Mouse (Mus musculus) intestine, embryonic 14.5 days (tissue): ENCODE results near the gene Hsdl1. TPM values are rescaled to one million over a fixed set of nuclear protein-coding genes. Genes with fewer than 3 reads are reported as not detected.
A peak's percentile ranks its signal among the peaks of the same experiment; 100 is the strongest.

Experiments used
- ATAC-seq: fragments of 200-750 bp; cut with Nextera tagmentation; replicated peaks from 2 replicates; pipeline ENCODE4 v1.8.0; 2017; ENCODE audit warnings: low read depth, moderate number of reproducible peaks, moderate TSS enrichment, moderate library complexity; ENCODE audit not compliant: low FRiP score, low TSS enrichment
- DNase-seq: peaks from one replicate; pipeline ENCODE4 v3.0.0-alpha.2; 2018; ENCODE audit warnings: low spot score
- H3K27ac ChIP-seq: fragments of 300-500 bp; sonication (generic); 2 replicates; pipeline ENCODE4 v1.5.1; 2014; ENCODE audit warnings: low read depth, mild to moderate bottlenecking, control low read depth
- H3K27me3 ChIP-seq: fragments of 300-500 bp; sonication (generic); replicated peaks from 2 replicates; pipeline ENCODE4 v1.6.1; 2014; ENCODE audit warnings: low read length, control low read depth; ENCODE audit not compliant: control insufficient read depth, insufficient read depth
- H3K36me3 ChIP-seq: fragments of 300-500 bp; sonication (generic); 2 replicates; pipeline ENCODE4 v1.6.1; 2014; ENCODE audit warnings: low read length, control low read depth; ENCODE audit not compliant: control insufficient read depth, insufficient read depth
- H3K4me1 ChIP-seq: fragments of 300-500 bp; sonication (generic); replicated peaks from 2 replicates; pipeline ENCODE4 v1.6.1; 2014; ENCODE audit warnings: low read length, control low read depth, mixed read lengths; ENCODE audit not compliant: control insufficient read depth, insufficient read depth
- H3K4me2 ChIP-seq: fragments of 300-500 bp; sonication (generic); 2 replicates; pipeline ENCODE4 v1.6.1; 2014; ENCODE audit warnings: low read length
- H3K4me3 ChIP-seq: fragments of 300-500 bp; sonication (generic); 2 replicates; pipeline ENCODE4 v1.5.1; 2014; ENCODE audit warnings: low read depth, low read length, control low read depth, mixed read lengths
- H3K9ac ChIP-seq: fragments of 300-500 bp; sonication (generic); 2 replicates; pipeline ENCODE4 v1.6.1; 2014; ENCODE audit warnings: mild to moderate bottlenecking, low read length
- H3K9me3 ChIP-seq: fragments of 300-500 bp; sonication (generic); 2 replicates; pipeline ENCODE4 v1.6.1; 2016; ENCODE audit warnings: low read length, control low read depth; ENCODE audit not compliant: control insufficient read depth
- WGBS: fragments of 180-500 bp; shearing (Covaris S2); extraction: QIAGEN DNeasy Blood & Tissue Kit; methylation state at CpG from one replicate; pipeline ENCODE4 v1.1.7; 2014; 5-methylcytosine and 5-hydroxymethylcytosine counted together
- polyA plus RNA-seq: library from polyadenylated mRNA; unstranded; fragments of >200 nt; fragmentation: Nextera tagmentation; extraction: Ambion mirVana; gene quantifications from 2 replicates; pipeline ENCODE4 v1.2.1, GENCODE M21; 2014

Hsdl1 gene
- polyA plus RNA-seq, 1 experiment from 2014 or later: 36.6 TPM

GRCm38 (mm10) chr8:119571135-119571534, 3.8 kb downstream of the Hsdl1 start:
- Histone ChIP-seq H3K4me1 (no peaks in the 10 kb centered on the region; the same call in 1 of the 2 replicates), H3K4me3 (no peak overlapping the region), H3K27ac (no peak overlapping the region), H3K9me3 (no peaks in the 10 kb centered on the region), H3K27me3 (peaks cover 11% of the 10 kb centered on the region; the same call in 1 of the 2 replicates), H3K4me2 (no peak overlapping the region), H3K36me3 (peaks cover 9% of the 10 kb centered on the region), H3K9ac (no peak overlapping the region)
- WGBS: 85% methylated on average over 6 of the region's 6 CpGs
- no peak for ATAC-seq
- no peak for DNase-seq

GRCm38 (mm10) chr8:119569881-119570280, 5.1 kb downstream of the Hsdl1 start:
- ATAC-seq (no peak), DNase-seq (no peak)
- 31% methylated on average over 4 of the region's 4 CpGs for WGBS
- Histone ChIP-seq H3K36me3 (peaks cover 22% of the 10 kb centered on the region), H3K4me2 (no peak overlapping the region), H3K4me1 (no peaks in the 10 kb centered on the region), H3K27ac (no peak overlapping the region), H3K9ac (no peak overlapping the region), H3K4me3 (no peak overlapping the region), H3K27me3 (0 out of 2 replicates have a peak, but pooled peaks cover 5% of the 10 kb centered on the region), H3K9me3 (no peaks in the 10 kb centered on the region)

GRCm38 (mm10) chr8:119568951-119569350, 6.0 kb downstream of the Hsdl1 start:
- no peaks in the 10 kb centered on the region for H3K4me1 ChIP-seq
- ATAC-seq (no peak), DNase-seq (no peak)
- peaks cover 27% of the 10 kb centered on the region for H3K36me3 ChIP-seq
- 64% methylated on average over 7 of the region's 7 CpGs for WGBS
- H3K4me3 ChIP-seq: no peak overlapping the region
- H3K9ac ChIP-seq: no peak overlapping the region
- no peak overlapping the region for H3K4me2 ChIP-seq
- no peaks in the 10 kb centered on the region for H3K9me3 ChIP-seq
- H3K27me3 ChIP-seq: 0 out of 2 replicates have a peak, but pooled peaks cover 5% of the 10 kb centered on the region
- H3K27ac ChIP-seq: no peak overlapping the region

GRCm38 (mm10) chr8:119568251-119568650, 6.7 kb downstream of the Hsdl1 start:
- peaks cover 34% of the 10 kb centered on the region for H3K36me3 ChIP-seq
- no peak overlapping the region for H3K9ac ChIP-seq
- no peak overlapping the region for H3K4me2 ChIP-seq
- 83% methylated on average over 9 of the region's 9 CpGs for whole genome bisulfite sequencing
- H3K27ac ChIP-seq: no peak overlapping the region
- H3K27me3 ChIP-seq: 0 out of 2 replicates have a peak, but pooled peaks cover under 1% of the 10 kb centered on the region
- H3K9me3 ChIP-seq: no peaks in the 10 kb centered on the region
- DNase-seq: no peak
- H3K4me1 ChIP-seq: no peaks in the 10 kb centered on the region
- no peak overlapping the region for H3K4me3 ChIP-seq
- no peak for ATAC-seq

DNA sequence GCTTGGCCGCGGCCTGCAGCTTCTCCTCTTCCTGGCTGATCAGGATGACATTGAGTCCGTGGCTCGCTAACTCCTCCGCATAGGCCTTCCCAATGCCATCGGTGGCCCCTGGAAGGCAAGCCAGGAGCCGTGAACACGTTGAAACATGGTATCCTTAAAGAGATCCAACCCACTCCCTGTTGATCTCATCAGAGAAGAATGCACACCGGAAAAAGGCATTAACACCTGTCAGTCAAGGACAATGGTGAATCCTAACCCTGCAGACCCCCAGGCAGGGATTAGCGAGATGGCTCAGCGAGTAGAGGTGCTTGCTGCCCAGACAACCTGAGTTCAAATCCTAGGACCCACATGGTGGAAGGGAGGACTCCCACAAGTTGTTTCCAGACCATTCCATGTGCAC, 8.6 kb downstream of the Hsdl1 start:
- no peaks in the 10 kb centered on the region for H3K27me3 ChIP-seq
- H3K9me3 ChIP-seq: no peaks in the 10 kb centered on the region
- peaks cover 44% of the 10 kb centered on the region for H3K36me3 ChIP-seq
- WGBS: 82% methylated on average over 11 of the region's 11 CpGs
- DNase-seq (no peak), ATAC-seq (no peak)
- H3K4me3 ChIP-seq: no peak overlapping the region
- no peak overlapping the region for H3K27ac ChIP-seq
- no peak overlapping the region for H3K4me2 ChIP-seq
- no peak overlapping the region for H3K9ac ChIP-seq
- no peaks in the 10 kb centered on the region for H3K4me1 ChIP-seq

DNA sequence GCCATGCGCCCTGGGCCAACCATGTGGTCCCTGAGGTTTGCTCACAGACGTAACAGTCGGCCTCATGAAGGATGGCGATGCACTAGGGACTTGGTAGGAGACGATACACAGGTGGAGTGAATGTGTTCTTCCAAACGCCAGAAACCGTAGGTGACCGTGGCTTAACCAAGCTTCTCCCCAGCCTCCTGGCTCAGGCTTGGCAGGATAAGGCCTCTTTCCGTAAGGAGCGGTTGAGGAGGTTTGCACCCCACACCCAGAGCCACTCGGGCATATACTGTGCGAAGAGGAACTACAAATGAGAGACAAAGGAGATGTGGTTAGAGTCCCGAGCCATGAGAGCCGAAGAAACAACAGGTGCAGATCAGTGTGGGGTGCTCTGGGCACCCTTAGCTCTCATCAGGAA, 11.1 kb downstream of the Hsdl1 start:
- WGBS: 90% methylated on average over 14 of the region's 14 CpGs
- Histone ChIP-seq H3K36me3 (peaks cover 44% of the 10 kb centered on the region), H3K27me3 (no peaks in the 10 kb centered on the region), H3K27ac (no peak overlapping the region), H3K4me1 (0 out of 2 replicates have a peak, but pooled peaks cover 5% of the 10 kb centered on the region), H3K9me3 (no peaks in the 10 kb centered on the region), H3K9ac (no peak overlapping the region), H3K4me2 (no peak overlapping the region), H3K4me3 (no peak overlapping the region)
- DNase-seq (no peak), ATAC-seq (no peak)

DNA sequence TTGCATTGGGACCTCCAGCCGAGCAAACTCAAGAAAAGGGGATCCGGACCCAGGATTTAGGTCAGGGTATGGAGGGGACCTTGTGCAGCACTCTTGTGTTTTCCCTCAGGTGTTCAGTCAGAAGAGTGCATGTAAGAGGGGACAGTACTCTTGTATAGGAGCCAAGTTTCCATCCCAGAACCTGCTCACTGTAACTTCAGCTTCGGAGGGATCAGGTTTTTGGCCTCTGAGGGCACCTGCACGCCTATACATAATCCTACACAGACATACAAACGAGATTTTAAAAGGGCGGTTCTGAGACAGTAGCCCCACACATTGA, 15.6 kb downstream of the Hsdl1 start:
- Histone ChIP-seq H3K27me3 (no peaks in the 10 kb centered on the region), H3K4me1 (peaks cover 18% of the 10 kb centered on the region), H3K9ac (no peak overlapping the region), H3K9me3 (no peaks in the 10 kb centered on the region), H3K27ac (peak overlapping the region; percentile 44; the same call in 1 of the 2 replicates), H3K4me3 (no peak overlapping the region), H3K4me2 (peak overlapping the region; percentile 59), H3K36me3 (peaks cover 21% of the 10 kb centered on the region)
- WGBS: 94% methylated on average over 6 of the region's 6 CpGs
- ATAC-seq: no peak
- no peak for DNase-seq

GRCm38 (mm10) chr8:119558603-119559401, 16.2 kb downstream of the Hsdl1 start, which contains the start of gene Mbtps1:
Gene Mbtps1, minus strand, starts transcription at chr8:119558735.
- Histone ChIP-seq H3K4me3 (peak within 1 kb of the TSS; percentile 71), H3K27me3 (no peaks in the 10 kb centered on the region), H3K9ac (peak within 1 kb of the TSS; percentile 88), H3K36me3 (peaks cover 16% of the 10 kb centered on the region), H3K27ac (peak within 1 kb of the TSS; percentile 85), H3K4me2 (peak within 1 kb of the TSS; percentile 85), H3K4me1 (peaks cover 18% of the 10 kb centered on the region), H3K9me3 (no peaks in the 10 kb centered on the region)
- DNase-seq (peak; percentile 100), ATAC-seq (peak; percentile 94)
- 6% methylated on average over 58 of the region's 63 CpGs for WGBS
